Comparison of ENCODE assay signal across 9 mouse cellular contexts in the genomic region with DNA sequence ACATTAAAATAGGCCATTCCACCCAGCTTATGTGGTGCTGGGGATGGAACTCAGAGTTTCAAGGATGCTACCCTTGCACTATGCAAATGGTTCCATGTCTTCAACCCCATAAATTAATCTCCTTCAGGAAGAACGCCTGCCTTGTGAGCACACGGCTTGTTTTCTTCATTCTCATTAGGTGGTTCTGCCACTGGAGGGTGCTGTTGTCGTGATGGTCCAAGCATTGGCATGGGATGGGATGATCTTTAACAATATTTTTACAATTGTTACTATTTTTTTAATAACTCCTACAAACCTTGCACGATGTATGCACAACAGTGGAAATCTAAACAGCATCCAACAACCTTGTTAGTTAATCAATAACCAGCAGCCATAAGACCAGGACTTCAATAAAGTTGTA.
DNase-seq lines count a peak whose midpoint lies in the region; ATAC-seq and TF ChIP-seq lines count a peak whose summit lies in the region.
"Had no signal": no experiment of that assay in that cellular context is flagged by ENCODE, and none has a peak within 500 bp of the region (broad histone marks: within the 10 kb centered on the region; RNA-seq: fewer than 3 reads in every experiment).

No protein-coding gene starts in this region.

- H3K36me3 ChIP-seq in intestine, postnatal 0 days (ENCODE audit: control insufficient read depth, insufficient read depth) = no peaks in the 10 kb centered on the region
- no peaks in the 10 kb centered on the region for H3K36me3 ChIP-seq in intestine, embryonic 16.5 days (ENCODE audit: control insufficient read depth, insufficient read depth, low read length)
- H3K36me3 ChIP-seq: neural tube, embryonic 12.5 days had no signal

- no peaks in the 10 kb centered on the region for H3K9me3 ChIP-seq in intestine, postnatal 0 days (ENCODE audit: control insufficient read depth)
- H3K9me3 ChIP-seq in intestine, embryonic 16.5 days (ENCODE audit: control insufficient read depth, low read length) = no peaks in the 10 kb centered on the region
- H3K9me3 ChIP-seq: neural tube, embryonic 12.5 days had no signal

- no peaks in the 10 kb centered on the region for H3K4me1 ChIP-seq in intestine, postnatal 0 days (replicated peaks; ENCODE audit: control insufficient read depth, insufficient read depth, low read length)
- no peaks in the 10 kb centered on the region for H3K4me1 ChIP-seq in intestine, embryonic 16.5 days (ENCODE audit: control insufficient read depth, insufficient read depth, low read length)
- H3K4me1 ChIP-seq: neural tube, embryonic 12.5 days had no signal

- no peak for ATAC-seq in intestine, postnatal 0 days
- ATAC-seq in intestine, embryonic 16.5 days = no peak
- peak; percentile 61 for ATAC-seq in granulocyte monocyte progenitor cell, adult 5-6 weeks (replicated peaks; ENCODE audit: poor library complexity, severe bottlenecking)

- no peaks in the 10 kb centered on the region for H3K27me3 ChIP-seq in intestine, postnatal 0 days (replicated peaks; ENCODE audit: control insufficient read depth, insufficient read depth, low read length)
- no peaks in the 10 kb centered on the region for H3K27me3 ChIP-seq in intestine, embryonic 16.5 days (replicated peaks; ENCODE audit: control insufficient read depth, insufficient read depth, low read length)
- H3K27me3 ChIP-seq: neural tube, embryonic 12.5 days had no signal

- peak; percentile 6 for DNase-seq in thymus, postnatal 14 days
- DNase-seq in thymus, postnatal 10 days (ENCODE audit: low spot score in 2 of 2) = no peak
- no peak for DNase-seq in T-cell, adult 2 months (ENCODE audit: low spot score)
- no peak for DNase-seq in thymus, postnatal 36 days
- DNase-seq: heart, adult 11 months had no signal

- WGBS in intestine, postnatal 0 days = 36% methylated on average over 4 of the region's 4 CpGs
- 49% methylated on average over 4 of the region's 4 CpGs for WGBS in intestine, embryonic 16.5 days

- no peak overlapping the region for H3K4me2 ChIP-seq in intestine, postnatal 0 days (replicated peaks; ENCODE audit: low read depth)
- H3K4me2 ChIP-seq in intestine, embryonic 16.5 days (ENCODE audit: low read depth, low read length) = no peak overlapping the region
- H3K4me2 ChIP-seq: neural tube, embryonic 12.5 days had no signal

- peak; percentile 43; the same call in 1 of the 2 replicates for TF ChIP-seq CTCF in intestine, postnatal 0 days (IDR thresholded peaks at IDR 0.05; ENCODE audit: low read depth)

- no peak overlapping the region for H3K27ac ChIP-seq in intestine, postnatal 0 days (ENCODE audit: low read depth, low read length)
- H3K27ac ChIP-seq in intestine, embryonic 16.5 days (ENCODE audit: low read length) = no peak overlapping the region
- H3K27ac ChIP-seq: neural tube, embryonic 12.5 days had no signal

- H3K9ac ChIP-seq in intestine, postnatal 0 days (ENCODE audit: low read depth, low read length) = no peak overlapping the region
- H3K9ac ChIP-seq in intestine, embryonic 16.5 days (ENCODE audit: low read depth, low read length) = no peak overlapping the region
- H3K9ac ChIP-seq: neural tube, embryonic 12.5 days had no signal

- no peak overlapping the region for H3K4me3 ChIP-seq in intestine, postnatal 0 days (ENCODE audit: low read depth, low read length)
- no peak overlapping the region for H3K4me3 ChIP-seq in intestine, embryonic 16.5 days (ENCODE audit: low read length)
- H3K4me3 ChIP-seq: neural tube, embryonic 12.5 days had no signal
